In genomic region chr15:59828421-59828820, GRCm38 (mm10) we compare ENCODE assay signal across 8 mouse cellular contexts.
A peak's percentile ranks its signal among the peaks of the same experiment; 100 is the strongest.
DNase-seq lines count a peak whose midpoint lies in the region; ATAC-seq and TF ChIP-seq lines count a peak whose summit lies in the region.

No protein-coding gene starts in this region.

- H3K27me3 ChIP-seq in hindbrain, postnatal 0 days (ENCODE audit: insufficient read depth, low read length): no peaks in the 10 kb centered on the region

- TF ChIP-seq CTCF in hindbrain, postnatal 0 days (IDR thresholded peaks at IDR 0.05; ENCODE audit: low read depth): peak; percentile 86

- no peaks in the 10 kb centered on the region for H3K36me3 ChIP-seq in hindbrain, postnatal 0 days (ENCODE audit: insufficient read depth, low read length)

- no peaks in the 10 kb centered on the region for H3K9me3 ChIP-seq in hindbrain, postnatal 0 days (ENCODE audit: low read length)

- no peak overlapping the region for H3K9ac ChIP-seq in hindbrain, postnatal 0 days (replicated peaks; ENCODE audit: low read length)

- peak; percentile 88 for DNase-seq in ZHBTc4 (ENCODE audit: low read depth, low spot score)
- peak; percentile 88 to 89 for DNase-seq in cerebellum, postnatal 14 days
- peak; percentile 87 for DNase-seq in gastrocnemius, adult 18-20 months (ENCODE audit: low spot score)
- peak; percentile 89 for DNase-seq in hindbrain, postnatal 0 days (ENCODE audit: low spot score)
- DNase-seq in left cerebral cortex, adult 18-20 months (ENCODE audit: low spot score in 2 of 2): peak; percentile 87
- peak; percentile 61 for DNase-seq in retina, postnatal 7 days (ENCODE audit: low read depth, low spot score)
- DNase-seq in urinary bladder, postnatal 10 days (ENCODE audit: low spot score): peak; percentile 41

- H3K4me3 ChIP-seq in hindbrain, postnatal 0 days (ENCODE audit: low read length): no peak overlapping the region

- ATAC-seq in hindbrain, postnatal 0 days: peak; percentile 55
- ATAC-seq in megakaryocyte, adult 5-6 weeks (ENCODE audit: poor library complexity, severe bottlenecking): peak; percentile 70

- no peak overlapping the region for H3K27ac ChIP-seq in hindbrain, postnatal 0 days

- 16% methylated on average over 5 of the region's 5 CpGs for WGBS in hindbrain, postnatal 0 days

- no peak overlapping the region for H3K4me2 ChIP-seq in hindbrain, postnatal 0 days (ENCODE audit: low read depth, low read length)

- peaks cover 9% of the 10 kb centered on the region for H3K4me1 ChIP-seq in hindbrain, postnatal 0 days (ENCODE audit: insufficient read depth, low read length)
